Mouse (Mus musculus): Measurements from ENCODE around the gene Tarm1. TPM values are rescaled to one million over a fixed set of nuclear protein-coding genes. Genes with fewer than 3 reads are reported as not detected.

Tarm1 gene
- total RNA-seq, 1 experiment from 2014 or later, result 3.4 TPM

GRCm38 (mm10) chr7:3442476-3443062 lies 59.9 kb downstream of the Tarm1 start:
- no peak for DNase-seq

- DNase-seq, result peak; percentile 36
Measured at GRCm38 (mm10) chr7:3440526-3440925, 61.9 kb downstream of the Tarm1 start.

GRCm38 (mm10) chr7:3439984-3440383 lies 62.4 kb downstream of the Tarm1 start:
- DNase-seq, result no peak

- peak; percentile 63 for DNase-seq
Measured at GRCm38 (mm10) chr7:3437941-3438340, 64.5 kb downstream of the Tarm1 start.

Other genes with a start within 250 kb of the Tarm1 start
- gene Myadm, start 213.5 kb downstream of the Tarm1 start, total RNA-seq (2021), result 94.6 and 99.3 TPM in 2 replicates
- 2.1 and 2.3 TPM in 2 replicates for gene Prkcg, start 213.4 kb downstream of the Tarm1 start, total RNA-seq (2021)
- 7.3 and 10.9 TPM in 2 replicates for gene Cacng7, start 169.7 kb downstream of the Tarm1 start, total RNA-seq (2021)
- 2.8 and 4.3 TPM in 2 replicates for gene Cacng8, start 111.9 kb downstream of the Tarm1 start, total RNA-seq (2021)
- gene Cacng6, start 78.4 kb downstream of the Tarm1 start, total RNA-seq (2021), result not detected in 2 replicates
- gene Oscar, start 113.5 kb upstream of the Tarm1 start, total RNA-seq (2021), result not detected in 2 replicates
- gene Ndufa3, start 114.7 kb upstream of the Tarm1 start, total RNA-seq (2021), result 975 and 1,034 TPM in 2 replicates
- gene Tfpt, start 127.3 kb upstream of the Tarm1 start, total RNA-seq (2021), result 21.6 and 25.6 TPM in 2 replicates
- 37.9 and 41.9 TPM in 2 replicates for gene Prpf31, start 127.4 kb upstream of the Tarm1 start, total RNA-seq (2021)
- gene Cnot3, start 142.6 kb upstream of the Tarm1 start, total RNA-seq (2021), result 63.5 and 63.7 TPM in 2 replicates
- 14.7 and 15.9 TPM in 2 replicates for gene Leng1, start 163.2 kb upstream of the Tarm1 start, total RNA-seq (2021)
- 5.6 and 6.9 TPM in 2 replicates for gene Tmc4, start 174.9 kb upstream of the Tarm1 start, total RNA-seq (2021)
- gene Tsen34, start 190.2 kb upstream of the Tarm1 start, total RNA-seq (2021), result 97.1 and 101 TPM in 2 replicates
- 51.8 and 55.3 TPM in 2 replicates for gene Mboat7, start 190.9 kb upstream of the Tarm1 start, total RNA-seq (2021)
- 962 and 1,107 TPM in 2 replicates for gene Rps9, start 201.4 kb upstream of the Tarm1 start, total RNA-seq (2021)
- 1.9 and 3.8 TPM in 2 replicates for gene Pirb, start 217.8 kb upstream of the Tarm1 start, total RNA-seq (2021)